Mouse (Mus musculus) MEL (cell line): Measurements from ENCODE around the gene D11Wsu47e.

Experiments
- CTCF ChIP-seq, 3 experiments: IDR thresholded peaks in 2 of 3; conservative IDR thresholded peaks in 1 of 3; 2 replicates each; pipeline ENCODE4 v1.5.1; 2011 to 2012; ENCODE audit warnings: low read length in 3 of 3, low read depth in 2 of 3, mild to moderate bottlenecking in 2 of 3, improper control_type of control experiment in 1 of 3, inconsistent platforms in 1 of 3, mixed read lengths in 1 of 3, moderate library complexity in 1 of 3; ENCODE audit not compliant: control insufficient read depth in 1 of 3, insufficient read depth in 1 of 3, poor library complexity in 1 of 3, severe bottlenecking in 1 of 3
- HCFC1 ChIP-seq: IDR thresholded peaks from 2 replicates; pipeline ENCODE4 v1.6.1; 2012; ENCODE audit warnings: low read depth, mild to moderate bottlenecking, inconsistent platforms, low read length, improper control_type of control experiment, moderate library complexity

DNA sequence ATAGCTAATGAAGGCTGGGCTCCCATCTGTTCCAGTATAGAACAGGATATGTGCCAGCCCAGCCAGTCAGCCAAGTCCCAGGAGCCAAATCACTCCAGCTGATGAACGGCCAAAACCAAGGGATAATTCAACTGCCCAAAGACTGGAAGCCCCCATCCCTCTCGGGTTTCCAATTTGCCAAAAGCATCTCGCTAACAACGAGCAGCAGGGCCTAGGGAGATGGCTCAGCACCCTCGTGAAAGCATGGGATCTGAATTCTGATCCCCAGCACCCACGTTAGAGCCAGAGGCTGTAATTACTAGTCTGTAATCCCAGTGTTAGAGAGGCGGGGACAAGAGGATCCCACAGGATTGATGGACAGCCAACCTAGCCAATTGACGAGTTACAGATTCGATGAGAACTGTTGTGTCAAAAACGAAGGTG lies 49.5 kb upstream of the D11Wsu47e start:
- TF ChIP-seq HCFC1 = no peak
- no peak for TF ChIP-seq CTCF (IDR thresholded peaks at IDR 0.05 in 2 of 3, conservative IDR thresholded peaks at IDR 0.05 in 1 of 3; ENCODE audit: control insufficient read depth in 1 of 3, insufficient read depth in 1 of 3, low read depth in 2 of 3, low read length in 3 of 3, poor library complexity in 1 of 3, severe bottlenecking in 1 of 3)
